Mouse (Mus musculus): ENCODE measurements at regions not wholly inside any gene's neighbourhood (a gene's known extent, or its start where the extent isn't known, plus 50 kb on each side); places are given as distances from the start of the nearest gene placed in this dataset.

- 80% methylated on average over 9 of the region's 9 CpGs for WGBS
- Histone ChIP-seq H3K36me3 (ENCODE audit: control insufficient read depth, insufficient read depth, low read length) (no peaks in the 10 kb centered on the region), H3K4me3 (ENCODE audit: extremely low read depth, insufficient read depth, insufficient read length) (no peak overlapping the region), H3K27me3 (ENCODE audit: control insufficient read depth, insufficient read depth, low read length) (no peaks in the 10 kb centered on the region), H3K27ac (ENCODE audit: insufficient read depth, low read length) (no peak overlapping the region), H3K4me1 (ENCODE audit: control insufficient read depth, insufficient read depth, insufficient read length) (no peaks in the 10 kb centered on the region)
- no peak for DNase-seq (ENCODE audit: low read depth in 1 of 2, low spot score in 2 of 2)
- TF ChIP-seq CTCF (IDR thresholded peaks at IDR 0.05; ENCODE audit: extremely low read depth, insufficient read depth, insufficient read length, insufficient replicate concordance), result no peak
- no peak for TF ChIP-seq POLR2A (IDR thresholded peaks at IDR 0.05; ENCODE audit: low read depth, low read length)
Measured at GRCm38 (mm10) chr12:26535261-26535890, 66.4 kb downstream of the Cmpk2 start.

- Histone ChIP-seq H3K27ac (ENCODE audit: insufficient read depth, low read length) (no peak overlapping the region), H3K36me3 (ENCODE audit: control insufficient read depth, insufficient read depth, low read length) (no peaks in the 10 kb centered on the region), H3K4me1 (ENCODE audit: control insufficient read depth, insufficient read depth, insufficient read length) (no peaks in the 10 kb centered on the region), H3K27me3 (ENCODE audit: control insufficient read depth, insufficient read depth, low read length) (no peaks in the 10 kb centered on the region), H3K4me3 (ENCODE audit: extremely low read depth, insufficient read depth, insufficient read length) (no peak overlapping the region)
- TF ChIP-seq POLR2A (IDR thresholded peaks at IDR 0.05; ENCODE audit: low read depth, low read length), result no peak
- TF ChIP-seq CTCF (IDR thresholded peaks at IDR 0.05; ENCODE audit: extremely low read depth, insufficient read depth, insufficient read length, insufficient replicate concordance), result no peak
- WGBS, result 51% methylated on average over 9 of the region's 9 CpGs
- DNase-seq (ENCODE audit: low read depth in 1 of 2, low spot score in 2 of 2), result no peak
Measured at GRCm38 (mm10) chr12:26534229-26535105, 65.5 kb downstream of the Cmpk2 start.

- Histone ChIP-seq H3K36me3 (ENCODE audit: control insufficient read depth, insufficient read depth, low read length) (no peaks in the 10 kb centered on the region), H3K27me3 (ENCODE audit: control insufficient read depth, insufficient read depth, low read length) (no peaks in the 10 kb centered on the region), H3K27ac (ENCODE audit: insufficient read depth, low read length) (no peak overlapping the region), H3K4me1 (ENCODE audit: control insufficient read depth, insufficient read depth, insufficient read length) (no peaks in the 10 kb centered on the region), H3K4me3 (ENCODE audit: extremely low read depth, insufficient read depth, insufficient read length) (no peak overlapping the region)
- TF ChIP-seq POLR2A (IDR thresholded peaks at IDR 0.05; ENCODE audit: low read depth, low read length) (no peak), CTCF (IDR thresholded peaks at IDR 0.05; ENCODE audit: extremely low read depth, insufficient read depth, insufficient read length, insufficient replicate concordance) (no peak)
- 61% methylated on average over 9 of the region's 9 CpGs for WGBS
- no peak for DNase-seq (ENCODE audit: low read depth in 1 of 2, low spot score in 2 of 2)
Measured at GRCm38 (mm10) chr12:26533641-26534151, 64.7 kb downstream of the Cmpk2 start.

- Histone ChIP-seq H3K36me3 (ENCODE audit: control insufficient read depth, insufficient read depth, low read length) (no peaks in the 10 kb centered on the region), H3K27ac (ENCODE audit: insufficient read depth, low read length) (no peak overlapping the region), H3K4me3 (ENCODE audit: extremely low read depth, insufficient read depth, insufficient read length) (no peak overlapping the region), H3K4me1 (ENCODE audit: control insufficient read depth, insufficient read depth, insufficient read length) (no peaks in the 10 kb centered on the region), H3K27me3 (ENCODE audit: control insufficient read depth, insufficient read depth, low read length) (no peaks in the 10 kb centered on the region)
- 65% methylated on average over 13 of the region's 13 CpGs for WGBS
- DNase-seq (ENCODE audit: low read depth in 1 of 2, low spot score in 2 of 2), result peak; percentile 2 to 48
- TF ChIP-seq CTCF (IDR thresholded peaks at IDR 0.05; ENCODE audit: extremely low read depth, insufficient read depth, insufficient read length, insufficient replicate concordance), result peak; percentile 57; the same call in 1 of the 2 replicates
- TF ChIP-seq POLR2A (IDR thresholded peaks at IDR 0.05; ENCODE audit: low read depth, low read length), result no peak
Measured at GRCm38 (mm10) chr12:26532823-26533640, 64.0 kb downstream of the Cmpk2 start.

- 91% methylated on average over 6 of the region's 6 CpGs for WGBS
- DNase-seq (ENCODE audit: low read depth in 1 of 2, low spot score in 2 of 2), result no peak
- no peaks in the 10 kb centered on the region for H3K36me3 ChIP-seq (ENCODE audit: control insufficient read depth, insufficient read depth, low read length)
- no peaks in the 10 kb centered on the region for H3K27me3 ChIP-seq (ENCODE audit: control insufficient read depth, insufficient read depth, low read length)
- TF ChIP-seq POLR2A (IDR thresholded peaks at IDR 0.05; ENCODE audit: low read depth, low read length) (no peak), CTCF (IDR thresholded peaks at IDR 0.05; ENCODE audit: extremely low read depth, insufficient read depth, insufficient read length, insufficient replicate concordance) (no peak)
- H3K4me3 ChIP-seq (ENCODE audit: extremely low read depth, insufficient read depth, insufficient read length), result no peak overlapping the region
- H3K27ac ChIP-seq (ENCODE audit: insufficient read depth, low read length), result no peak overlapping the region
- H3K4me1 ChIP-seq (ENCODE audit: control insufficient read depth, insufficient read depth, insufficient read length), result no peaks in the 10 kb centered on the region
Measured at GRCm38 (mm10) chr12:26532076-26532475, 63.1 kb downstream of the Cmpk2 start.
